Mouse (Mus musculus) liver, postnatal 0 days (tissue): Measurements from ENCODE around the gene Hjurp. TPM values are rescaled to one million over a fixed set of nuclear protein-coding genes. Genes with fewer than 3 reads are reported as not detected.
"Not testable (repeated sequence)": the region's sequence is repeated elsewhere in the genome, so short reads cannot be mapped to it uniquely, and the experiment has no call there.

Experiments used
- ATAC-seq: fragments of 200-750 bp; cut with Nextera tagmentation; 2 replicates; pipeline ENCODE4 v1.8.0; 2017; ENCODE audit warnings: mild to moderate bottlenecking, moderate library complexity
- DNase-seq: peaks from one replicate; pipeline ENCODE4 v3.0.0-alpha.2; 2016
- H3K27ac ChIP-seq: fragments of 300-500 bp; sonication (generic); 2 replicates; pipeline ENCODE4 v1.5.1; 2014; ENCODE audit warnings: antibody characterized with exemption, moderate library complexity, mild to moderate bottlenecking, low read depth
- H3K27me3 ChIP-seq: fragments of 300-500 bp; sonication (generic); 2 replicates; pipeline ENCODE4 v1.6.1; 2014; ENCODE audit warnings: low read length, control low read depth, mixed read lengths; ENCODE audit not compliant: insufficient read depth
- H3K36me3 ChIP-seq: fragments of 300-500 bp; sonication (generic); replicated peaks from 2 replicates; pipeline ENCODE4 v1.6.1; 2014; ENCODE audit warnings: mild to moderate bottlenecking, control low read depth, low read length, moderate library complexity, mixed read lengths; ENCODE audit not compliant: insufficient read depth
- H3K4me1 ChIP-seq: fragments of 300-500 bp; sonication (generic); 2 replicates; pipeline ENCODE4 v1.6.1; 2014; ENCODE audit warnings: antibody characterized with exemption, mild to moderate bottlenecking, control low read depth; ENCODE audit not compliant: insufficient read depth
- H3K4me2 ChIP-seq: fragments of 300-500 bp; sonication (generic); 2 replicates; pipeline ENCODE4 v1.6.1; 2014; ENCODE audit warnings: low read depth, mild to moderate bottlenecking, low read length, moderate library complexity, mixed read lengths
- H3K4me3 ChIP-seq: fragments of 300-500 bp; sonication (generic); 2 replicates; pipeline ENCODE4 v1.5.1; 2014; ENCODE audit warnings: low read depth, low read length
- H3K9ac ChIP-seq: fragments of 300-500 bp; sonication (generic); replicated peaks from 2 replicates; pipeline ENCODE4 v1.6.1; 2014; ENCODE audit warnings: mild to moderate bottlenecking, moderate library complexity
- H3K9me3 ChIP-seq: fragments of 300-500 bp; sonication (generic); 2 replicates; pipeline ENCODE4 v1.6.1; 2016; ENCODE audit warnings: mild to moderate bottlenecking, control low read depth, low read length, mixed read lengths
- CTCF ChIP-seq: sonication (generic); IDR thresholded peaks from 2 replicates; pipeline ENCODE4 v1.5.1; 2016; ENCODE audit warnings: antibody characterized with exemption, low read depth
- EP300 ChIP-seq: IDR thresholded peaks from 2 replicates; pipeline ENCODE4 v1.6.1; 2016; ENCODE audit warnings: antibody characterized with exemption, low read depth, mild to moderate bottlenecking
- WGBS: fragments of 180-500 bp; shearing (Covaris S2); extraction: QIAGEN DNeasy Blood & Tissue Kit; methylation state at CpG from one replicate; pipeline ENCODE4 v1.1.7; 2014; ENCODE audit not compliant: insufficient replicate concordance; 5-methylcytosine and 5-hydroxymethylcytosine counted together
- polyA plus RNA-seq: library from polyadenylated mRNA; unstranded; fragments of >200 nt; fragmentation: Nextera tagmentation; extraction: Ambion mirVana; gene quantifications from 2 replicates; pipeline ENCODE4 v1.2.1, GENCODE M21; 2015

Gene Hjurp
- polyA plus RNA-seq, 1 experiment from 2014 or later = 37.0 TPM

DNA sequence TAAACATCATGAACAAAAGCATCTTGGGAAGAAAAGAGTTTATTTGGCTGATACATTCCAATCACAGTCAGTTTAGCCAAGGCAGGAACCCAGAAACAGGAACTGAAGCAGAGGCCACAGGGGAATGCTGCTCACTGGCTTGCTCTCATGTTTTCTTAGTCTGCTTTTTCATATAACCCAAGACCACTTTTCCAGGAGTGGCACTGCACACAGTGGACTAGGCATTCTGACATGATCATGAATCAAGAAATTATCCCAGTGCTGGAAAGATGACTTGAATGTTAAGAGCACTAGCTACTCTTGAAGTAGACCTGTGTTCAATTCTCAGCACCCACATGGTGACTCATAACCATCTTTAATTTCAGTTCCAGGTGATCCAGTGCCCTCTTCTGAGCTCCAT, 51.7 kb downstream of the Hjurp start:
- H3K9ac ChIP-seq = no peak overlapping the region
- DNase-seq (no peak), ATAC-seq (no peak)
- no peaks in the 10 kb centered on the region for H3K36me3 ChIP-seq
- no peaks in the 10 kb centered on the region for H3K4me1 ChIP-seq
- no peaks in the 10 kb centered on the region for H3K27me3 ChIP-seq
- H3K27ac ChIP-seq = no peak overlapping the region
- no peak overlapping the region for H3K4me2 ChIP-seq
- TF ChIP-seq CTCF = no peak
- TF ChIP-seq EP300 = no peak
- no peak overlapping the region for H3K4me3 ChIP-seq
- peaks cover 17% of the 10 kb centered on the region for H3K9me3 ChIP-seq

DNA sequence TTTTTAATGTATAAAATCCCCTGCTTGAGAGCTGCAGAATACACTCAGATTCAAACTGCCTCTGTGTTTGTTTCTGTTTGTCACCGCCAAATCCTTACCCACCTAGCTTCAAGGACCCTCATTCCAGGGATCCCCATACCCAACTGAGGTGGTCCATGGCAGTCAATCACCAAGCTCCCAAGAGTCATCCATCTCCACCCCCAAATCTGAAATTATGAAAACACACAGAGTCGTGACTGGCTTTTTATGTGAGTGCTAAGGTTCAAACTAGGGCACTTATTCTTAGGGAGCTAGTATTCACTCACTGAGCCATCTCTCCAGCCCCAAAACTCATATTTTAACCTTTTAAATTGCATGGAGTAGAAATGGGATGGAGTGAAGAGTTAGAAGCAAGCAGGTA, 52.1 kb downstream of the Hjurp start:
- not testable (repeated sequence) for H3K4me3 ChIP-seq

DNA sequence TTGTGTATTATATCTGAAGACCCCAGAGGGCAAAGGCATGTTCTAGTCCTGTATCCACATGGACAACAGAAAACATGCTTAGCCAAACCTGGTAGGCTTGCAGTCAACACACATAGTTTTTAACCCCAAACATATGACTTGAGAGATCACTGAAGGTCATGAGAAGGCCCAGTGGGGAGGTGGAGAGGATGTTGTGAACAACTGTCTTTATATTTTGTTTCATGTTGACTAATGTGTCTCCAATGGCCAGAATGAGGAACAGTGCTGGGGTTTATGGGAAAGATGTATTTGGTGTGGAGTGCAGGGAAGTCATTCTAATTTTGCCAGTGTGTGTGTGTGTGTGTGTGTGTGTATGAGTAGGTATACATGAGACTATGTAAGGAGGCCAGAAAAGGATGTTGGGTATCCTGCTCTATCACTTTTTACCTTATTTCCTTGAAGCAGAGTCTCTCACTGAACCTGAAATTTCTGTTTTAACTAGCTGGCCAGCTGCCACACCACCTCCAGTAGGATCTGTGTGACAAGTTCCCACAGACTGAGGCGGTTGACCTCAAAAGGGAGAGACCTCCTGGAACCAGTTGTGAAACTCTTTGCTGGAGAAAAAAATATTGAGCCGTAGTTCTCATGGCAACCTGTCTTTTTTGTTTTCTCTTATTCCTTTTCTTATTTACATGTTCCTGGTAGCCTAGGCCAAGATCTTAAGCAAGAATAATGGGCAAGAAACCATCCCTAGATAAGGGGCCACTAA, 53.2 kb downstream of the Hjurp start:
- Histone ChIP-seq H3K4me3 (no peak overlapping the region), H3K9me3 (peaks cover 13% of the 10 kb centered on the region), H3K4me1 (no peaks in the 10 kb centered on the region), H3K4me2 (no peak overlapping the region), H3K36me3 (no peaks in the 10 kb centered on the region), H3K27ac (no peak overlapping the region), H3K9ac (no peak overlapping the region), H3K27me3 (no peaks in the 10 kb centered on the region)
- no peak for TF ChIP-seq CTCF
- TF ChIP-seq EP300 = no peak
- ATAC-seq (no peak), DNase-seq (peak; percentile 71)
- 52% methylated on average over 2 of the region's 2 CpGs for WGBS

More for the DNA sequence above, 52.1 kb downstream of the Hjurp start:
- DNase-seq, H3K4me1 ChIP-seq, H3K27me3 ChIP-seq, H3K36me3 ChIP-seq, H3K9ac ChIP-seq, H3K4me2 ChIP-seq, H3K27ac ChIP-seq, ATAC-seq: not testable (repeated sequence)
- WGBS = 35% methylated on average over 2 of the region's 2 CpGs
- peaks cover 17% of the 10 kb centered on the region for H3K9me3 ChIP-seq

DNA sequence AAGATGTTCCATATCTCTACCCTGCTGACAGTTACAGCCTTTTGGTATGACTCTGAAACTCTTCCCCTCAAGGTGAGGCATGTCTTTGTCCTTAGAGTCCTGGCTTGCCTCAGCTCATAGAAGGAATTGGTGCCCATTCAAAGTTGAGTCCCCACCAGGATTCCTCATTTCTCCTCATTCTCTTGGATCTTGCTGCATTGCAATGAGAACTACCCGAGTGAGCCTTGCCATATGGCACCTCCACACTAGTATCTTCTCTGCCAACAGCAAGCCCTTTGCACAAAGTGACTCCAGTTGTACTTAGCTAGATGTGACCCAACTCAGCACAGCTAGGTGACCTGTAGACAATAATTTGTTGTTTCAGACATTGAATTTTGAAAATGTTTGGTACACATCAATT, 53.8 kb downstream of the Hjurp start:
- no peaks in the 10 kb centered on the region for H3K36me3 ChIP-seq
- H3K4me2 ChIP-seq = no peak overlapping the region
- TF ChIP-seq EP300 (no peak), CTCF (no peak)
- DNase-seq (peak; percentile 32), ATAC-seq (no peak)
- no peaks in the 10 kb centered on the region for H3K27me3 ChIP-seq
- no peak overlapping the region for H3K4me3 ChIP-seq
- WGBS = 38% methylated on average over 1 of the region's 1 CpGs
- H3K9me3 ChIP-seq = peaks cover 13% of the 10 kb centered on the region
- H3K9ac ChIP-seq = no peak overlapping the region
- H3K4me1 ChIP-seq = no peaks in the 10 kb centered on the region
- H3K27ac ChIP-seq = no peak overlapping the region

DNA sequence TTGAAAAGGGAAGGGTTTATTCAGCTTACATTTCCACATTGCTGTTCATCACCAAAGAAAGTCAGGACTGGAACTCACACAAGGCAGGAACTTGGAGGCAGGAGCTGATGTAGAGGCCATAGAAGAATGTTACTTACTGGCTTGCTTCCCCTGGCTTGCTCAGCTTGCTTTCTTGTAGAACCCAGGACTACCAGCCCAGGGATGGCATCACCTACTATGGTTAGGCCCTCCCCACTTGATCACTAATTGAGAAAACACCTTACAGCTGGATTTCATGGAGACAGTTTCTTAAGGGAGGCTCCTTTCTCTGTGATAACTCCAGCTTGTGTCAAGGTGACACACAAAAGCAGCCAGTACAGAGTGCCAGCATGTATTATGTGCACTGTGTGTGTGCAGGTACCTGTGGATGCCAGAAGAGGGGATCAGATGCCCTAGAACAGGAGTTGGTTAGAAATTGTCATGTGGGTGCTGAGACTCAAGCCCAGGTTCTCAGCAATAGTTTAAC, 54.4 kb downstream of the Hjurp start:
- not testable (repeated sequence) for H3K4me2 ChIP-seq, ATAC-seq, H3K4me3 ChIP-seq, H3K9me3 ChIP-seq, H3K9ac ChIP-seq, H3K27ac ChIP-seq, H3K36me3 ChIP-seq, H3K4me1 ChIP-seq, DNase-seq, H3K27me3 ChIP-seq

DNA sequence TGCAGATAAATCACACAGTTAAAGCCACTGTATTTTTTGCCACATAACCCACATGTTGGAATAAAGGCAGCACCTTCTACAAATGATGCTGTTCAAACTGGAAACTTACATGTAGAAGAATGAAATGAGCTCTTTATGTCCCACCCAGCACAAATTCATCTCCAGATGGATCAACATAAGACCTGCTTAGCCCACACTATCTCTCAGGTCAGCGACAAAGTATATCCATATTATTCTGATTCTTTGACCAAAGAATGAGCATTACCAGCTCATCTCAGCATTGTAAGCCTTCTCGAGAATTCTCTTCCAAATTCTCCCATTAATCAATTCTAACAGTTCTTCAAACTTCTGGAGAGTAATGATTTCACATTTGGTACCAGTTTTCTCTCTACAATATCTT, 55.2 kb downstream of the Hjurp start:
- H3K4me1 ChIP-seq = no peaks in the 10 kb centered on the region
- TF ChIP-seq EP300 (no peak), CTCF (no peak)
- peaks cover 12% of the 10 kb centered on the region for H3K9me3 ChIP-seq
- DNase-seq (no peak), ATAC-seq (no peak)
- no peak overlapping the region for H3K4me3 ChIP-seq
- no peak overlapping the region for H3K27ac ChIP-seq
- WGBS = 40% methylated on average over 2 of the region's 2 CpGs
- H3K9ac ChIP-seq = no peak overlapping the region
- H3K36me3 ChIP-seq = no peaks in the 10 kb centered on the region
- no peaks in the 10 kb centered on the region for H3K27me3 ChIP-seq
- H3K4me2 ChIP-seq = no peak overlapping the region

DNA sequence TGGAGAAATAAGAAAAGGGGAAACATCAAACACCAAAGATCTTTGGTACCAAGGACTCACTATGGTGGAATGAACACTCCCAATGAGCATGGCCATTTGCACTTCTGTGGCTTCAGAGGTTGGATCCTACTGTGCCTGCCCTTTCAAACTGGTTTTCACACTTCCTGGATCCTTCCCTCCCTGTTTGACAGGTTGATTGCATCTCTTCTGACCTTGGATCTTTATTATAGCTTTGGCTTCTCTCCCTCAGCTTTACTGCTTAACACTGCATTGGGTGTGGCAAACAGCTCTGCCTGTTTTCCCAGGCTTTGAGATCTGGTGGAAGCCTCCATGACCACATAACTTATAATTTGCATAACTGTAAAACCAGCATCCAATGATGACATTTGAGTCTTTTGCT, 57.1 kb downstream of the Hjurp start:
- H3K4me2 ChIP-seq = no peak overlapping the region
- H3K27ac ChIP-seq = no peak overlapping the region
- no peak overlapping the region for H3K9ac ChIP-seq
- TF ChIP-seq CTCF (no peak), EP300 (no peak)
- H3K27me3 ChIP-seq = no peaks in the 10 kb centered on the region
- no peaks in the 10 kb centered on the region for H3K4me1 ChIP-seq
- ATAC-seq (no peak), DNase-seq (no peak)
- H3K9me3 ChIP-seq = peaks cover 20% of the 10 kb centered on the region
- no peak overlapping the region for H3K4me3 ChIP-seq
- no peaks in the 10 kb centered on the region for H3K36me3 ChIP-seq
